Mouse (Mus musculus): ENCODE measurements at regions not wholly inside any gene's neighbourhood (a gene's known extent, or its start where the extent isn't known, plus 50 kb on each side); places are given as distances from the start of the nearest gene placed in this dataset.

- no peak overlapping the region for H3K9ac ChIP-seq (ENCODE audit: low read length)
- H3K4me3 ChIP-seq (ENCODE audit: low read depth, low read length): no peak overlapping the region
- H3K27ac ChIP-seq (replicated peaks): no peak overlapping the region
- no peak overlapping the region for H3K4me2 ChIP-seq (replicated peaks; ENCODE audit: low read depth)
- no peak for DNase-seq (ENCODE audit: low spot score)
- WGBS: 60% methylated on average over 3 of the region's 3 CpGs
- no peak for ATAC-seq (ENCODE audit: low FRiP score, low TSS enrichment)
- H3K4me1 ChIP-seq (replicated peaks; ENCODE audit: control insufficient read depth, insufficient read depth): no peaks in the 10 kb centered on the region
- H3K27me3 ChIP-seq (ENCODE audit: control insufficient read depth, insufficient read depth, low read length): no peaks in the 10 kb centered on the region
- no peaks in the 10 kb centered on the region for H3K36me3 ChIP-seq (ENCODE audit: control insufficient read depth, insufficient read depth, low read length)
- TF ChIP-seq CTCF (IDR thresholded peaks at IDR 0.05; ENCODE audit: low read depth): no peak
- TF ChIP-seq EP300 (optimal IDR thresholded peaks at IDR 0.05): no peak
- no peaks in the 10 kb centered on the region for H3K9me3 ChIP-seq (ENCODE audit: control insufficient read depth, low read length)
These were observed 201.7 kb downstream of the Hlx start for GRCm38 (mm10) chr1:184530606-184531320.

GRCm38 (mm10) chr1:184525740-184526139, 206.7 kb downstream of the Hlx start:
- Histone ChIP-seq H3K4me2 (replicated peaks; ENCODE audit: low read depth) (no peak overlapping the region), H3K4me1 (replicated peaks; ENCODE audit: control insufficient read depth, insufficient read depth) (no peaks in the 10 kb centered on the region), H3K36me3 (ENCODE audit: control insufficient read depth, insufficient read depth, low read length) (no peaks in the 10 kb centered on the region), H3K9ac (ENCODE audit: low read length) (no peak overlapping the region), H3K4me3 (ENCODE audit: low read depth, low read length) (no peak overlapping the region), H3K27me3 (ENCODE audit: control insufficient read depth, insufficient read depth, low read length) (no peaks in the 10 kb centered on the region), H3K27ac (replicated peaks) (no peak overlapping the region), H3K9me3 (ENCODE audit: control insufficient read depth, low read length) (no peaks in the 10 kb centered on the region)
- DNase-seq (ENCODE audit: low spot score): no peak
- no peak for ATAC-seq (ENCODE audit: low FRiP score, low TSS enrichment)
- 79% methylated on average over 4 of the region's 4 CpGs for WGBS
- TF ChIP-seq EP300 (optimal IDR thresholded peaks at IDR 0.05) (no peak), CTCF (IDR thresholded peaks at IDR 0.05; ENCODE audit: low read depth) (no peak)

GRCm38 (mm10) chr1:184519551-184519950, 212.9 kb downstream of the Hlx start:
- no peaks in the 10 kb centered on the region for H3K9me3 ChIP-seq (ENCODE audit: control insufficient read depth, low read length)
- 67% methylated on average over 5 of the region's 5 CpGs for WGBS
- no peak overlapping the region for H3K27ac ChIP-seq (replicated peaks)
- H3K36me3 ChIP-seq (ENCODE audit: control insufficient read depth, insufficient read depth, low read length): no peaks in the 10 kb centered on the region
- DNase-seq (ENCODE audit: low spot score) (no peak), ATAC-seq (ENCODE audit: low FRiP score, low TSS enrichment) (no peak)
- H3K9ac ChIP-seq (ENCODE audit: low read length): no peak overlapping the region
- H3K4me1 ChIP-seq (replicated peaks; ENCODE audit: control insufficient read depth, insufficient read depth): no peaks in the 10 kb centered on the region
- H3K27me3 ChIP-seq (ENCODE audit: control insufficient read depth, insufficient read depth, low read length): no peaks in the 10 kb centered on the region
- no peak for TF ChIP-seq CTCF (IDR thresholded peaks at IDR 0.05; ENCODE audit: low read depth)
- H3K4me3 ChIP-seq (ENCODE audit: low read depth, low read length): no peak overlapping the region
- H3K4me2 ChIP-seq (replicated peaks; ENCODE audit: low read depth): no peak overlapping the region

GRCm38 (mm10) chr1:184504663-184505062, 227.8 kb downstream of the Hlx start:
- no peaks in the 10 kb centered on the region for H3K4me1 ChIP-seq (replicated peaks; ENCODE audit: control insufficient read depth, insufficient read depth)
- DNase-seq (ENCODE audit: low spot score) (no peak), ATAC-seq (ENCODE audit: low FRiP score, low TSS enrichment) (no peak)
- no peak overlapping the region for H3K9ac ChIP-seq (ENCODE audit: low read length)
- H3K27me3 ChIP-seq (ENCODE audit: control insufficient read depth, insufficient read depth, low read length): no peaks in the 10 kb centered on the region
- no peak overlapping the region for H3K27ac ChIP-seq (replicated peaks)
- H3K4me3 ChIP-seq (ENCODE audit: low read depth, low read length): no peak overlapping the region
- no peaks in the 10 kb centered on the region for H3K36me3 ChIP-seq (ENCODE audit: control insufficient read depth, insufficient read depth, low read length)
- H3K4me2 ChIP-seq (replicated peaks; ENCODE audit: low read depth): no peak overlapping the region
- TF ChIP-seq EP300 (optimal IDR thresholded peaks at IDR 0.05): no peak
- no peak for TF ChIP-seq CTCF (IDR thresholded peaks at IDR 0.05; ENCODE audit: low read depth)
- H3K9me3 ChIP-seq (ENCODE audit: control insufficient read depth, low read length): no peaks in the 10 kb centered on the region
- 70% methylated on average over 4 of the region's 4 CpGs for WGBS

- no peak for DNase-seq (ENCODE audit: low spot score)
- Histone ChIP-seq H3K4me1 (replicated peaks; ENCODE audit: control insufficient read depth, insufficient read depth) (no peaks in the 10 kb centered on the region), H3K9me3 (ENCODE audit: control insufficient read depth, low read length) (no peaks in the 10 kb centered on the region), H3K36me3 (ENCODE audit: control insufficient read depth, insufficient read depth, low read length) (no peaks in the 10 kb centered on the region), H3K27ac (replicated peaks) (no peak overlapping the region), H3K9ac (ENCODE audit: low read length) (no peak overlapping the region), H3K4me2 (replicated peaks; ENCODE audit: low read depth) (no peak overlapping the region), H3K27me3 (ENCODE audit: control insufficient read depth, insufficient read depth, low read length) (no peaks in the 10 kb centered on the region), H3K4me3 (ENCODE audit: low read depth, low read length) (no peak overlapping the region)
- 78% methylated on average over 4 of the region's 4 CpGs for WGBS
- no peak for ATAC-seq (ENCODE audit: low FRiP score, low TSS enrichment)
- no peak for TF ChIP-seq CTCF (IDR thresholded peaks at IDR 0.05; ENCODE audit: low read depth)
These were observed 228.5 kb downstream of the Hlx start for GRCm38 (mm10) chr1:184503827-184504355.

- H3K9me3 ChIP-seq (ENCODE audit: control insufficient read depth, low read length): 0 out of 2 replicates have a peak, but pooled peaks cover 3% of the 10 kb centered on the region
- no peak overlapping the region for H3K27ac ChIP-seq (replicated peaks)
- WGBS: 48% methylated on average over 5 of the region's 5 CpGs
- H3K4me3 ChIP-seq (ENCODE audit: low read depth, low read length): no peak overlapping the region
- TF ChIP-seq CTCF (IDR thresholded peaks at IDR 0.05; ENCODE audit: low read depth) (no peak), EP300 (optimal IDR thresholded peaks at IDR 0.05) (no peak)
- no peaks in the 10 kb centered on the region for H3K4me1 ChIP-seq (replicated peaks; ENCODE audit: control insufficient read depth, insufficient read depth)
- DNase-seq (ENCODE audit: low spot score) (no peak), ATAC-seq (ENCODE audit: low FRiP score, low TSS enrichment) (no peak)
- H3K27me3 ChIP-seq (ENCODE audit: control insufficient read depth, insufficient read depth, low read length): no peaks in the 10 kb centered on the region
- no peak overlapping the region for H3K4me2 ChIP-seq (replicated peaks; ENCODE audit: low read depth)
- no peaks in the 10 kb centered on the region for H3K36me3 ChIP-seq (ENCODE audit: control insufficient read depth, insufficient read depth, low read length)
- no peak overlapping the region for H3K9ac ChIP-seq (ENCODE audit: low read length)
These were observed 231.7 kb downstream of the Hlx start for GRCm38 (mm10) chr1:184500702-184501101.
